Mouse (Mus musculus) kidney, adult 2 months (tissue): ENCODE results near the gene Lrrc15. TPM values are rescaled to one million over a fixed set of nuclear protein-coding genes. Genes with fewer than 3 reads are reported as not detected.

Source experiments
- DNase-seq: peaks from one replicate; pipeline ENCODE4 v3.0.0; 2021
- H3K27ac ChIP-seq: fragments of 200-500 bp; 2 replicates; pipeline ENCODE4 v1.5.1; 2012; ENCODE audit warnings: low read depth, low read length, control low read depth, inconsistent platforms; ENCODE audit not compliant: insufficient read depth
- H3K27me3 ChIP-seq: fragments of 200-500 bp; replicated peaks from 2 replicates; pipeline ENCODE4 v1.6.1; 2012; ENCODE audit warnings: mild to moderate bottlenecking, moderate library complexity, low read length, inconsistent platforms; ENCODE audit not compliant: control insufficient read depth, insufficient read depth
- H3K36me3 ChIP-seq: fragments of 200-500 bp; 2 replicates; pipeline ENCODE4 v1.6.1; 2012; ENCODE audit warnings: mild to moderate bottlenecking, moderate library complexity, low read length, inconsistent platforms; ENCODE audit not compliant: control insufficient read depth, insufficient read depth
- H3K4me1 ChIP-seq: fragments of 200-500 bp; 2 replicates; pipeline ENCODE4 v1.6.1; 2011; ENCODE audit warnings: low read length; ENCODE audit not compliant: control insufficient read depth, insufficient read depth
- H3K4me3 ChIP-seq: fragments of 200-500 bp; 2 replicates; pipeline ENCODE4 v1.5.1; 2011; ENCODE audit warnings: mild to moderate bottlenecking, low read depth, low read length, control low read depth; ENCODE audit not compliant: insufficient read depth
- CTCF ChIP-seq: fragments of 200-500 bp; conservative IDR thresholded peaks from 2 replicates; pipeline ENCODE4 v1.5.1; 2011; ENCODE audit warnings: low read depth, mild to moderate bottlenecking, control low read depth, low read length, moderate library complexity, mixed read lengths; ENCODE audit not compliant: insufficient read depth, insufficient read length
- POLR2A ChIP-seq: fragments of 200-500 bp; IDR thresholded peaks from one replicate; pipeline ENCODE4 v1.6.1; 2011; ENCODE audit warnings: low read depth, low read length, control low read depth
- WGBS: fragments of 180-500 bp; shearing (Covaris S2); methylation state at CpG from one replicate; pipeline ENCODE4 v1.1.7; 2018; 5-methylcytosine and 5-hydroxymethylcytosine counted together
- polyA plus RNA-seq: library from polyadenylated mRNA; depleted of rRNA; stranded (reverse); fragments of >200 nt; gene quantifications from 2 replicates; pipeline ENCODE4 v1.2.3, GENCODE M21; 2012

Gene Lrrc15
- polyA plus RNA-seq, 1 experiment: not detected

DNA sequence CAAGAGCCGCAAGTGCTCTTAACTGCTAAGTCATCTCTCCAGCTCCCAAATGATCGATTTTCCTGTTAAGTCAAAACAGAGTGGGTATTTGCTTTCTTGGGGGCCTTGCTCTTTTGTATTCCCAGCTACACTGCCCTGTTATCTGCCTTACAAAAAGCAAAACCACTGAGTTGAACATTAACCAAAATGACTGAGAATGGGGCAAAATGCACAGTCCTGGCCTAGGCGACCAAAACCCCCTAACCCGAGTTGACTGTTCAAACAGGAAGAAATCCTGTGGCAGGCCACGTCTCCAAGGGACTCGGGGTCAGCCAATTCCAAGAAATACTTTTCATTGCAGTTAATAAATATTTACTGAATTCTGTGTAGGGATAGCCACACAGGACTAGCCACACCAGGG is 44.3 kb downstream of the Lrrc15 start:
- Histone ChIP-seq H3K27ac (no peak overlapping the region), H3K36me3 (no peaks in the 10 kb centered on the region), H3K4me3 (no peak overlapping the region), H3K4me1 (peaks cover 7% of the 10 kb centered on the region; the same call in 1 of the 2 replicates), H3K27me3 (no peaks in the 10 kb centered on the region)
- WGBS: 51% methylated on average over 6 of the region's 6 CpGs
- peak; percentile 88 for DNase-seq
- TF ChIP-seq CTCF: no peak
- no peak for TF ChIP-seq POLR2A

GRCm38 (mm10) chr16:30236091-30236699 is 46.9 kb downstream of the Lrrc15 start:
- peak; percentile 81 for DNase-seq
- no peaks in the 10 kb centered on the region for H3K27me3 ChIP-seq
- no peak overlapping the region for H3K27ac ChIP-seq
- no peak for TF ChIP-seq POLR2A
- TF ChIP-seq CTCF: peak; percentile 85
- WGBS: under 1% methylated on average over 33 of the region's 33 CpGs
- peak overlapping the region; percentile 39 for H3K4me3 ChIP-seq
- peaks cover 7% of the 10 kb centered on the region; the same call in 1 of the 2 replicates for H3K4me1 ChIP-seq
- no peaks in the 10 kb centered on the region for H3K36me3 ChIP-seq

DNA sequence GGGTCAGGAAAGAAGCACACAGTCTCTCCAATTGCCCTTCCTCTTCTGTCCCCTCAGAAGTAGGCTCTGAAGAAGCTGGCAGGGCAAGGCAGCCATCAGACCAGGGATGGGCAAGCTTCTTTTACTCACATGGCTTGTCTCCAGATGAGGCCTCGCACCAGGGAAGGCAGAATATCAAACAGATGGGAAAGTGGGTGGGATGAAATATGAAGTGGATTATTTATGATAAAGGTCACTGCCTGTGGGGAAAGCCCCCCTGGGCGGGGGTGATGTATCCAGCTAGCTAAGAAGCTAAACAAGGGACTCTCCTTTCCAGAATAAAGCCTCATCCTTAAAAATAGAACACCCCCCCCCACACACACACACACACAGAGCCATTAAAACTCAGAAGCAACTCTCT is 47.5 kb downstream of the Lrrc15 start:
- no peak overlapping the region for H3K27ac ChIP-seq
- DNase-seq: no peak
- no peak overlapping the region for H3K4me3 ChIP-seq
- H3K36me3 ChIP-seq: no peaks in the 10 kb centered on the region
- H3K27me3 ChIP-seq: no peaks in the 10 kb centered on the region
- WGBS: 76% methylated on average over 2 of the region's 2 CpGs
- TF ChIP-seq POLR2A: no peak
- no peak for TF ChIP-seq CTCF
- H3K4me1 ChIP-seq: peaks cover 7% of the 10 kb centered on the region; the same call in 1 of the 2 replicates

DNA sequence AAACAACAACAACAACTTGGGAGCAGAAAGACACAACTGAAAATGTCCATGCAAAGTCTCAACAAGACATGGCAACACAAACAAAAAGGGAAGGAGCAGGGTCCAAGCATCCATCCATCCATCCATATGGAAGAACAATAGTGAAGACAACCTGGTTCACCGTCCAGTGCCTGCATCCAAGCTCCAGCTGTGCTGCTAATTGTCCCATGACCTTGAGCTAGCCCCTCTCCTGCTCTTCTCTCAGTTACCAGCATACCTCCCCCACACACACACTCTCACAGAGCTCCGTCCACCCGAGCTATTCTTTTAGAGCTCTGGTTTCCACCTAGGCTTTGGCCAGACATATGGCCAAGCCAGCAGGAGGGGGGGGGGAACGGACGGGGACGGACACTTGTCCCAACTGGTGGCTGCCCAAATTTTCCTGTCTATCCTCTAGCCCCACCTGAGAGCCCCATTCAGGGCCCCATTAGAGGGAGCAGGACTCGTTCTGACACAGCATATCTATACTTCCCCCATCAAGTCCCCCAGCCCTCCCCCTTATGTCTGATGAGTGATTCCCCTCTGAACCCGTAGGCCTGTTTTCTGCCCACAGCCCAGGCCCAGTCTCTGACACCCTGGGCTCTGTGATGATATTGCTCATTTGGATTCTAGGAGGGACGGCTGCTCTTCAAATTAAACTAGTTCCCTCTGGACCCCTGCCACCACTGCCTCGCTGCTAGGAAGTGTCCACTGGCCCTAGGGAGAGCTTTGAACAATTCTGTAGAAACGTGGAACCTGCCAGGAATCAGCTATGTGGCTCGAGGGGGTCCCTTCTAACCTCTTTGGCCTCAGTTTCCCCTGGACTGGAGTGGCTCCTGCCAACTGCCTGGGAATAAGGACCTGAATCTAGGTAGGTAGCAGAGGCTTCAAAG is 48.2 kb downstream of the Lrrc15 start:
- TF ChIP-seq POLR2A: no peak
- no peak for TF ChIP-seq CTCF
- DNase-seq: no peak
- 76% methylated on average over 12 of the region's 12 CpGs for WGBS
- Histone ChIP-seq H3K27ac (no peak overlapping the region), H3K36me3 (no peaks in the 10 kb centered on the region), H3K4me3 (no peak overlapping the region), H3K27me3 (no peaks in the 10 kb centered on the region), H3K4me1 (peaks cover 7% of the 10 kb centered on the region; the same call in 1 of the 2 replicates)

GRCm38 (mm10) chr16:30234077-30234476 is 49.0 kb downstream of the Lrrc15 start:
- Histone ChIP-seq H3K27me3 (no peaks in the 10 kb centered on the region), H3K4me3 (no peak overlapping the region), H3K4me1 (peaks cover 5% of the 10 kb centered on the region; the same call in 1 of the 2 replicates), H3K36me3 (no peaks in the 10 kb centered on the region), H3K27ac (no peak overlapping the region)
- TF ChIP-seq CTCF: no peak
- TF ChIP-seq POLR2A: no peak
- no peak for DNase-seq
- WGBS: 63% methylated on average over 8 of the region's 8 CpGs

- WGBS: 70% methylated on average over 13 of the region's 13 CpGs
- Histone ChIP-seq H3K36me3 (no peaks in the 10 kb centered on the region), H3K4me1 (peaks cover 4% of the 10 kb centered on the region; the same call in 1 of the 2 replicates)
These were observed 51.0 kb downstream of the Lrrc15 start for GRCm38 (mm10) chr16:30231882-30232604.

GRCm38 (mm10) chr16:30227352-30227751 is 55.7 kb downstream of the Lrrc15 start:
- Histone ChIP-seq H3K27me3 (no peaks in the 10 kb centered on the region), H3K27ac (no peak overlapping the region), H3K36me3 (no peaks in the 10 kb centered on the region), H3K4me1 (no peaks in the 10 kb centered on the region), H3K4me3 (no peak overlapping the region)
- 41% methylated on average over 7 of the region's 7 CpGs for WGBS
- no peak for DNase-seq
- TF ChIP-seq CTCF (no peak), POLR2A (no peak)

More at GRCm38 (mm10) chr16:30231882-30232604, 51.0 kb downstream of the Lrrc15 start:
- no peaks in the 10 kb centered on the region for H3K27me3 ChIP-seq
- no peak for TF ChIP-seq POLR2A
- TF ChIP-seq CTCF: no peak
- DNase-seq: no peak
- H3K4me3 ChIP-seq: no peak overlapping the region
- no peak overlapping the region for H3K27ac ChIP-seq
